Mouse (Mus musculus) lung, postnatal 0 days (tissue): ENCODE measurements around the gene Btnl10.

Experiments
- CTCF ChIP-seq: IDR thresholded peaks from 2 replicates; pipeline ENCODE4 v1.5.1; 2016; ENCODE audit warnings: antibody characterized with exemption, mild to moderate bottlenecking
- EP300 ChIP-seq: IDR thresholded peaks from 2 replicates; pipeline ENCODE4 v1.6.1; 2016; ENCODE audit warnings: antibody characterized with exemption, mild to moderate bottlenecking, control low read depth

- TF ChIP-seq CTCF (no peak), EP300 (no peak)
Observed at GRCm38 (mm10) chr11:58926651-58927050, 8.9 kb downstream of the Btnl10 start.
